Mouse (Mus musculus): ENCODE data around the gene Ctc1. TPM values are rescaled to one million over a fixed set of nuclear protein-coding genes. Genes with fewer than 3 reads are reported as not detected.

Gene Ctc1
- polyA plus RNA-seq, 1 experiment, result 11.8 TPM

DNA sequence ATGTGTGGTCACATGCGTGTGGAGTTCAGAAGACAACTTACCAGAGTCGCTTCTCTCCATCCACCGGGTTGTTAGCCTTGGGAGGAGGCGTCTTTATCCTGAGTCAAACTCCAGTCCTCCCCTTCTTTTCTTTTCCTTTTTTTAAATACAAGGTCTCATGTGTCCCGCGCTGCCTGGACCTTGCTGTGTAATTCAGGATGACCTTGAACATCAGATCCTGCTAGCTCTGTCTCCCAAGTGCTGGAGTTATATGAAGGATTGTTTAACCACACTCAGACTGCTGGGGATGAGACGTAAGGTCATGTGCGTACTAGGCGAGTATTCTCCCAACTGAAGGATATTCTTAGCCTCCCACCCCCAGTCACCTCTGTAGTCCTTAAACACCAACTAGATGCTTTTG, 61.6 kb downstream of the Ctc1 start:
- no peak overlapping the region for H3K4me3 ChIP-seq (ENCODE audit: insufficient read depth, low read depth, low read length)
- H3K27ac ChIP-seq (replicated peaks; ENCODE audit: low read depth, low read length), result no peak overlapping the region

DNA sequence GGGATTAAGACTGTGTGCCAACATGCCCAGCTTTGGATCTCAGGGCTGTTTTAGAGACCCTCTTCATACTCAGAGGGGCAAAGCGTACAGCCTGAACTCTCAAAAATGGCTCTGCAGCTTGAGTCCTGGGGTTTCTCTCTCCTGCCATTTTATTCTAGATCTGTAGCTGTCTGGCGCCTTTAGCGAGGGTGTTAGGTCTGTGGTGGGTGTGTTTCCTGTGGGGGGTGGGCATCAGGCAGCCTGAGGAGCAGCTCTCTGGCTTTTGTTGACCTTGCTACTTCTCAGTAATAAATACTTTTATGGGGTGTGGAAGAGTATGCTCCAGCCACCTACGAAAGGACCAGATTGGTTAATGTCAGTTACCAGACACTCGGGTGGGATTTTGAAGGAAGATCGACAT, 62.3 kb downstream of the Ctc1 start:
- Histone ChIP-seq H3K4me3 (ENCODE audit: insufficient read depth, low read depth, low read length) (no peak overlapping the region), H3K27ac (replicated peaks; ENCODE audit: low read depth, low read length) (no peak overlapping the region), H3K4me1 (ENCODE audit: control insufficient read depth, insufficient read depth, insufficient read length, low read length) (no peaks in the 10 kb centered on the region)

More for the DNA sequence above, 61.6 kb downstream of the Ctc1 start:
- H3K4me1 ChIP-seq (ENCODE audit: control insufficient read depth, insufficient read depth, insufficient read length, low read length), result no peaks in the 10 kb centered on the region

- no peaks in the 10 kb centered on the region for H3K4me1 ChIP-seq (ENCODE audit: control insufficient read depth, insufficient read depth, insufficient read length, low read length)
- H3K4me3 ChIP-seq (ENCODE audit: insufficient read depth, low read depth, low read length), result no peak overlapping the region
- peak overlapping the region; percentile 53; the same call in 1 of the 2 replicates for H3K27ac ChIP-seq (replicated peaks; ENCODE audit: low read depth, low read length)
Measured at GRCm38 (mm10) chr11:69078805-69079438, 63.2 kb downstream of the Ctc1 start.

DNA sequence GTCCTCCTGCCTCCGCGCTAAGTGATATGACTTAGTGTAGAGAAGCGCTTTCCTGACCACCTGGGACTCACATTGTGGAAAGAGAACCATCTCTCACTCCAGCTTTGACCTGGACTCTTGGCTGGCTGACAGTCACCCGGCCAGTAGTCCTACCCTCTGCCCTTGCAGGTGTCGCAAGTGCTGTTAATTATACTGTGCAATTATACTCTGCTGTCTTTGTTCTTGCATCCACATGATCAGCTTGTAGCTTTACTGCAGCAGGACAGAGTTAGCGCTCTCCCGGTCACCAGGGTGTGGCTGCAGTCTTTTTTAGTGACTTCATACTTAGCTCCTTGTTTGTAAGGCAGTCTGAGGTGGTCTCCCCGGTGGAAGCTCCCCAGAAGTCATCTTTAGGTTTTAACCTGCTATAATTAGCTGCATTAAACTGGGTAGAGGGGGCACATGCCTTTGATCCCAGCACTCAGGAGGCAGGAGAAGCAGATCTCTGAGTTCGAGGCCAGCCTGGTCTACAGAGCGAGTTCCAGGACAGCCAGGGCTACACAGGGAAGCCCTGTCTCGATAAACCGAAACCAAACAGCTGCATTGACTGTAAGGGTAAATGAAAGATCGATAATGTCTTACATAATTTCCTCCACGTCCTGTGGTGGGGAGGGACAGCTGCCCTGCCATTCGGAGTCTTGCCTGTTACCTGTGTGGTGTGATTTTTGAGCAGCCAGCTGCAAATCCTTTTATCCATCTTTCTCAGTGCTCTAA, 64.6 kb downstream of the Ctc1 start:
- no peak overlapping the region for H3K4me3 ChIP-seq (ENCODE audit: insufficient read depth, low read depth, low read length)
- H3K27ac ChIP-seq (replicated peaks; ENCODE audit: low read depth, low read length), result no peak overlapping the region
- H3K4me1 ChIP-seq (ENCODE audit: control insufficient read depth, insufficient read depth, insufficient read length, low read length), result no peaks in the 10 kb centered on the region

GRCm38 (mm10) chr11:69080855-69081222, 65.1 kb downstream of the Ctc1 start:
- Histone ChIP-seq H3K4me1 (ENCODE audit: control insufficient read depth, insufficient read depth, insufficient read length, low read length) (no peaks in the 10 kb centered on the region), H3K27ac (replicated peaks; ENCODE audit: low read depth, low read length) (no peak overlapping the region), H3K4me3 (ENCODE audit: insufficient read depth, low read depth, low read length) (no peak overlapping the region)

- H3K4me3 ChIP-seq (ENCODE audit: insufficient read depth, low read depth, low read length), result no peak overlapping the region
- H3K27ac ChIP-seq (replicated peaks; ENCODE audit: low read depth, low read length), result no peak overlapping the region
- H3K4me1 ChIP-seq (ENCODE audit: control insufficient read depth, insufficient read depth, insufficient read length, low read length), result no peaks in the 10 kb centered on the region
Measured at GRCm38 (mm10) chr11:69081613-69082012, 65.9 kb downstream of the Ctc1 start.

- Histone ChIP-seq H3K4me1 (ENCODE audit: control insufficient read depth, insufficient read depth, insufficient read length, low read length) (peaks cover 11% of the 10 kb centered on the region; the same call in 1 of the 2 replicates), H3K27ac (replicated peaks; ENCODE audit: low read depth, low read length) (no peak overlapping the region), H3K4me3 (ENCODE audit: insufficient read depth, low read depth, low read length) (no peak overlapping the region)
Measured at GRCm38 (mm10) chr11:69085608-69086007, 69.9 kb downstream of the Ctc1 start.

Other genes starting within 250 kb of the Ctc1 start
- gene Ndel1, start 144.1 kb upstream of the Ctc1 start, polyA plus RNA-seq (2012; ENCODE audit: insufficient read depth, insufficient read length, missing spikeins), result 48.4 and 48.9 TPM in 2 replicates
- not detected in 2 replicates for gene Rnf222, start 127.4 kb upstream of the Ctc1 start, polyA plus RNA-seq (2012; ENCODE audit: insufficient read depth, insufficient read length, missing spikeins)
- gene Rpl26, start 114.3 kb upstream of the Ctc1 start, polyA plus RNA-seq (2012; ENCODE audit: insufficient read depth, insufficient read length, missing spikeins), result 1,653 and 1,681 TPM in 2 replicates
- not detected in 2 replicates for gene Odf4, start 88.8 kb upstream of the Ctc1 start, polyA plus RNA-seq (2012; ENCODE audit: insufficient read depth, insufficient read length, missing spikeins)
- gene Arhgef15, start 58.4 kb upstream of the Ctc1 start, polyA plus RNA-seq (2012; ENCODE audit: insufficient read depth, insufficient read length, missing spikeins), result 7.1 and 19.0 TPM in 2 replicates
- 170 and 220 TPM in 2 replicates for gene Slc25a35, start 47.8 kb upstream of the Ctc1 start, polyA plus RNA-seq (2012; ENCODE audit: insufficient read depth, insufficient read length, missing spikeins)
- gene Rangrf, start 40.7 kb upstream of the Ctc1 start, polyA plus RNA-seq (2012; ENCODE audit: insufficient read depth, insufficient read length, missing spikeins), result 9.0 and 12.7 TPM in 2 replicates
- 7.8 and 11.1 TPM in 2 replicates for gene Pfas, start 7.5 kb upstream of the Ctc1 start, polyA plus RNA-seq (2012; ENCODE audit: insufficient read depth, insufficient read length, missing spikeins)
- gene Aurkb, start 29.7 kb downstream of the Ctc1 start, polyA plus RNA-seq (2012; ENCODE audit: insufficient read depth, insufficient read length, missing spikeins), result 0.79 TPM in 1 of 2 replicates, not detected in the other
- gene Borcs6, start 43.8 kb downstream of the Ctc1 start, polyA plus RNA-seq (2012; ENCODE audit: insufficient read depth, insufficient read length, missing spikeins), result 8.1 and 8.3 TPM in 2 replicates
- gene Tmem107, start 54.9 kb downstream of the Ctc1 start, polyA plus RNA-seq (2012; ENCODE audit: insufficient read depth, insufficient read length, missing spikeins), result 2.5 and 4.6 TPM in 2 replicates
- gene Vamp2, start 72.6 kb downstream of the Ctc1 start, polyA plus RNA-seq (2012; ENCODE audit: insufficient read depth, insufficient read length, missing spikeins), result 42.0 and 54.9 TPM in 2 replicates
- gene Per1, start 79.3 kb downstream of the Ctc1 start, polyA plus RNA-seq (2012; ENCODE audit: insufficient read depth, insufficient read length, missing spikeins), result 7.9 and 15.6 TPM in 2 replicates
- gene Hes7, start 104.5 kb downstream of the Ctc1 start, polyA plus RNA-seq (2012; ENCODE audit: insufficient read depth, insufficient read length, missing spikeins), result not detected in 2 replicates
- gene 9130213A22Rik, start 106.7 kb downstream of the Ctc1 start, polyA plus RNA-seq (2012; ENCODE audit: insufficient read depth, insufficient read length, missing spikeins), result 0.87 TPM in 1 of 2 replicates, not detected in the other
- gene Aloxe3, start 110.0 kb downstream of the Ctc1 start, polyA plus RNA-seq (2012; ENCODE audit: insufficient read depth, insufficient read length, missing spikeins), result not detected in 2 replicates
- not detected in 2 replicates for gene Alox12b, start 141.1 kb downstream of the Ctc1 start, polyA plus RNA-seq (2012; ENCODE audit: insufficient read depth, insufficient read length, missing spikeins)
- not detected in 2 replicates for gene Alox8, start 181.9 kb downstream of the Ctc1 start, polyA plus RNA-seq (2012; ENCODE audit: insufficient read depth, insufficient read length, missing spikeins)
- gene Gucy2e, start 221.1 kb downstream of the Ctc1 start, polyA plus RNA-seq (2012; ENCODE audit: insufficient read depth, insufficient read length, missing spikeins), result not detected in 2 replicates

Data from brown adipose tissue, adult 24 weeks (tissue).